ENCODE assay signal across 9 mouse cellular contexts in the genomic region with DNA sequence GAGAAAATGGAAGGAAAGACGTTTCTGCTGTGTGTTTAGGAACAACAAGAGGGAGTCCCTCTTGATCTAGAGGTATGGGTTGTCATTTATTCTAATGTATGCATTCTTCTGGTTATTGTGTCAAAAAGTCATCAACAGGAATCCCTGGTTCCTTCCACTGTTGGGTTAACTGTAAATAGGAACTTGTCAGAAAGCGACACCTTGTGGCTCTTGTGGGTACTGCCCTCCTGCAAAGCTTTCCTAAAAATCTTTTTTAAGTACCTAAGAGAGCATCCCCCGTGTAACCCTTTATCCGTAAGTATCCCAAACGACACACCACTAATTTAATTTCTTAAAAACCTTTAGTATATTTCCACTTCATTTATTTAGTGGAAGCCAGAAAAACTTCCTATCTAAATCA. TPM values are rescaled to one million over a fixed set of nuclear protein-coding genes. Genes with fewer than 3 reads are reported as not detected.
DNase-seq lines count a peak whose midpoint lies in the region; ATAC-seq and TF ChIP-seq lines count a peak whose summit lies in the region.
"Had no signal": no experiment of that assay in that cellular context is flagged by ENCODE, and none has a peak within 500 bp of the region (broad histone marks: within the 10 kb centered on the region; RNA-seq: fewer than 3 reads in every experiment).

No protein-coding gene starts in this region.

- H3K27ac ChIP-seq in kidney, embryonic 15.5 days: no peak overlapping the region
- no peak overlapping the region for H3K27ac ChIP-seq in left cerebral cortex, adult 2 months

- no peak overlapping the region for H3K9ac ChIP-seq in kidney, embryonic 15.5 days

- DNase-seq in kidney, adult 18-20 months: peak; percentile 77
- peak; percentile 68 for DNase-seq in MEL-GATA-1-ER (ENCODE audit: extremely low read depth, low read depth)
- DNase-seq in cerebellum, adult 11-12 months: peak; percentile 50
- DNase-seq in frontal cortex, postnatal 36 days (ENCODE audit: low spot score in 2 of 2): peak; percentile 73 to 85
- DNase-seq in left cerebral cortex, adult 2 months (ENCODE audit: extremely low spot score in 1 of 2, low spot score in 2 of 2): peak; percentile 62 to 78
- DNase-seq in thymus, postnatal 0 days (ENCODE audit: low spot score): peak; percentile 84

- H3K4me3 ChIP-seq in kidney, embryonic 15.5 days (replicated peaks): no peak overlapping the region
- H3K4me3 ChIP-seq in left cerebral cortex, adult 2 months: no peak overlapping the region
- H3K4me3 ChIP-seq: megakaryocyte, embryonic 14.5 days had no signal

- H3K4me2 ChIP-seq in kidney, embryonic 15.5 days: no peak overlapping the region

- ATAC-seq in kidney, embryonic 15.5 days (replicated peaks; ENCODE audit: low FRiP score): no peak
- ATAC-seq in monocyte, adult 5-6 weeks (replicated peaks; ENCODE audit: insufficient number of reproducible peaks, low FRiP score, low TSS enrichment, poor library complexity, severe bottlenecking): peak; percentile 70

- 13% methylated on average over 5 of the region's 5 CpGs for WGBS in kidney, embryonic 15.5 days

- H3K27me3 ChIP-seq in kidney, embryonic 15.5 days: peaks cover 13% of the 10 kb centered on the region

- H3K4me1 ChIP-seq in kidney, embryonic 15.5 days: no peaks in the 10 kb centered on the region

- H3K36me3 ChIP-seq in kidney, embryonic 15.5 days: no peaks in the 10 kb centered on the region

- peak; percentile 96 for TF ChIP-seq CTCF in left cerebral cortex, adult 2 months (IDR thresholded peaks at IDR 0.05)

- intact Hi-C loops in left cerebral cortex, adult 2 months (cut with DNase I): loop anchor here (2.0 kb wide), 1 partner anchor 158 kb away; no protein-coding TSS in a partner anchor

- H3K9me3 ChIP-seq in kidney, embryonic 15.5 days (replicated peaks): no peaks in the 10 kb centered on the region

RNA-seq across cellular contexts. Expression of gene Tbc1d2, which starts 7.1 kb away (rescaled TPM):
- 2.8 and 3.0 TPM in 2 replicates for polyA plus RNA-seq in kidney, embryonic 15.5 days (2015; fragmentation: Nextera tagmentation; extraction: Ambion mirVana)
- total RNA-seq in left cerebral cortex, adult 2 months (2021): 1 to 10 TPM; 3.4 to 4.8 TPM
- 0.75 to 1.4 TPM (median 0.87 TPM) in 3 replicates for total RNA-seq in monocyte, adult 5-6 weeks (2017)
- 2.1 and 2.2 TPM in 2 replicates for polyA plus RNA-seq in thymus, postnatal 0 days (2015; fragmentation: Nextera tagmentation; extraction: Ambion mirVana)

RNA-seq across cellular contexts. Expression of gene Coro2a, which starts 55.1 kb away (rescaled TPM):
- 4.8 and 6.0 TPM in 2 replicates for polyA plus RNA-seq in kidney, embryonic 15.5 days (2015; fragmentation: Nextera tagmentation; extraction: Ambion mirVana)
- 10 to 100 TPM; 24.4 to 28.2 TPM for total RNA-seq in left cerebral cortex, adult 2 months (2021)
- 25.5 to 68.9 TPM (median 29.6 TPM) in 3 replicates for total RNA-seq in monocyte, adult 5-6 weeks (2017)
- 12.2 and 14.5 TPM in 2 replicates for polyA plus RNA-seq in thymus, postnatal 0 days (2015; fragmentation: Nextera tagmentation; extraction: Ambion mirVana)
